Mouse (Mus musculus) kidney, embryonic 16.5 days (tissue): Measurements from ENCODE around the gene Ust. TPM values are rescaled to one million over a fixed set of nuclear protein-coding genes. Genes with fewer than 3 reads are reported as not detected.

Experiments used
- ATAC-seq: fragments of 200-750 bp; cut with Nextera tagmentation; 2 replicates; pipeline ENCODE4 v1.8.0; 2017; ENCODE audit warnings: moderate TSS enrichment; ENCODE audit not compliant: low FRiP score, low TSS enrichment
- H3K27ac ChIP-seq: fragments of 300-500 bp; sonication (generic); 2 replicates; pipeline ENCODE4 v1.5.1; 2014; ENCODE audit warnings: low read length
- H3K27me3 ChIP-seq: fragments of 300-500 bp; sonication (generic); 2 replicates; pipeline ENCODE4 v1.6.1; 2014; ENCODE audit warnings: low read length, control low read depth, mixed read lengths; ENCODE audit not compliant: insufficient read depth
- H3K36me3 ChIP-seq: fragments of 300-500 bp; sonication (generic); 2 replicates; pipeline ENCODE4 v1.6.1; 2014; ENCODE audit warnings: low read length, control low read depth, mixed read lengths; ENCODE audit not compliant: insufficient read depth
- H3K4me1 ChIP-seq: fragments of 300-500 bp; sonication (generic); 2 replicates; pipeline ENCODE4 v1.6.1; 2014; ENCODE audit warnings: low read length, control low read depth, mixed read lengths; ENCODE audit not compliant: insufficient read depth
- H3K4me2 ChIP-seq: fragments of 300-500 bp; sonication (generic); replicated peaks from 2 replicates; pipeline ENCODE4 v1.6.1; 2014; ENCODE audit warnings: low read depth, low read length
- H3K4me3 ChIP-seq: fragments of 300-500 bp; sonication (generic); 2 replicates; pipeline ENCODE4 v1.5.1; 2014; ENCODE audit warnings: mild to moderate bottlenecking, low read length
- H3K9ac ChIP-seq: fragments of 300-500 bp; sonication (generic); replicated peaks from 2 replicates; pipeline ENCODE4 v1.6.1; 2014; ENCODE audit warnings: low read length
- H3K9me3 ChIP-seq: fragments of 300-500 bp; sonication (generic); 2 replicates; pipeline ENCODE4 v1.6.1; 2016; ENCODE audit warnings: low read length, control low read depth
- WGBS: fragments of 180-500 bp; shearing (Covaris S2); extraction: QIAGEN DNeasy Blood & Tissue Kit; methylation state at CpG from one replicate; pipeline ENCODE4 v1.1.7; 2014; 5-methylcytosine and 5-hydroxymethylcytosine counted together
- polyA plus RNA-seq: library from polyadenylated mRNA; unstranded; fragments of >200 nt; fragmentation: Nextera tagmentation; extraction: Ambion mirVana; gene quantifications from 2 replicates; pipeline ENCODE4 v1.2.1, GENCODE M21; 2015

Ust gene
- polyA plus RNA-seq, 1 experiment from 2014 or later, result 4.9 TPM

GRCm38 (mm10) chr10:8299166-8299565 is 219.5 kb downstream of the Ust start:
- H3K27ac ChIP-seq, result no peak overlapping the region
- H3K27me3 ChIP-seq, result no peaks in the 10 kb centered on the region
- H3K4me1 ChIP-seq, result no peaks in the 10 kb centered on the region
- no peak for ATAC-seq
- 75% methylated on average over 1 of the region's 1 CpGs for WGBS
- no peak overlapping the region for H3K9ac ChIP-seq
- H3K4me3 ChIP-seq, result no peak overlapping the region
- no peak overlapping the region for H3K4me2 ChIP-seq
- no peaks in the 10 kb centered on the region for H3K36me3 ChIP-seq
- no peaks in the 10 kb centered on the region for H3K9me3 ChIP-seq

GRCm38 (mm10) chr10:8297214-8297613 is 221.4 kb downstream of the Ust start:
- no peak for ATAC-seq
- WGBS, result 83% methylated on average over 2 of the region's 2 CpGs
- Histone ChIP-seq H3K27me3 (no peaks in the 10 kb centered on the region), H3K4me1 (no peaks in the 10 kb centered on the region), H3K27ac (no peak overlapping the region), H3K4me2 (no peak overlapping the region), H3K9me3 (no peaks in the 10 kb centered on the region), H3K36me3 (no peaks in the 10 kb centered on the region), H3K9ac (no peak overlapping the region), H3K4me3 (no peak overlapping the region)

- no peak overlapping the region for H3K27ac ChIP-seq
- no peak overlapping the region for H3K4me3 ChIP-seq
- H3K4me1 ChIP-seq, result peaks cover 7% of the 10 kb centered on the region; the same call in 1 of the 2 replicates
- no peaks in the 10 kb centered on the region for H3K9me3 ChIP-seq
- H3K36me3 ChIP-seq, result no peaks in the 10 kb centered on the region
- 59% methylated on average over 5 of the region's 5 CpGs for WGBS
- no peaks in the 10 kb centered on the region for H3K27me3 ChIP-seq
- no peak overlapping the region for H3K9ac ChIP-seq
- H3K4me2 ChIP-seq, result no peak overlapping the region
- no peak for ATAC-seq
Observed at GRCm38 (mm10) chr10:8290661-8291060, 228.0 kb downstream of the Ust start.

GRCm38 (mm10) chr10:8287350-8287791 is 231.3 kb downstream of the Ust start:
- no peak overlapping the region for H3K4me3 ChIP-seq
- ATAC-seq, result peak; percentile 86
- peaks cover 7% of the 10 kb centered on the region; the same call in 1 of the 2 replicates for H3K4me1 ChIP-seq
- WGBS, result 13% methylated on average over 6 of the region's 6 CpGs
- no peaks in the 10 kb centered on the region for H3K27me3 ChIP-seq
- H3K4me2 ChIP-seq, result no peak overlapping the region
- no peaks in the 10 kb centered on the region for H3K9me3 ChIP-seq
- H3K27ac ChIP-seq, result no peak overlapping the region
- no peaks in the 10 kb centered on the region for H3K36me3 ChIP-seq
- no peak overlapping the region for H3K9ac ChIP-seq

GRCm38 (mm10) chr10:8283991-8284390 is 234.6 kb downstream of the Ust start:
- H3K9ac ChIP-seq, result no peak overlapping the region
- WGBS, result 83% methylated on average over 3 of the region's 3 CpGs
- no peak for ATAC-seq
- H3K27me3 ChIP-seq, result no peaks in the 10 kb centered on the region
- peaks cover 7% of the 10 kb centered on the region; the same call in 1 of the 2 replicates for H3K4me1 ChIP-seq
- no peaks in the 10 kb centered on the region for H3K36me3 ChIP-seq
- H3K9me3 ChIP-seq, result no peaks in the 10 kb centered on the region
- H3K27ac ChIP-seq, result no peak overlapping the region
- no peak overlapping the region for H3K4me2 ChIP-seq
- no peak overlapping the region for H3K4me3 ChIP-seq

- no peak overlapping the region for H3K4me2 ChIP-seq
- no peak overlapping the region for H3K9ac ChIP-seq
- H3K36me3 ChIP-seq, result no peaks in the 10 kb centered on the region
- WGBS, result 86% methylated on average over 5 of the region's 5 CpGs
- H3K9me3 ChIP-seq, result no peaks in the 10 kb centered on the region
- H3K27me3 ChIP-seq, result no peaks in the 10 kb centered on the region
- no peaks in the 10 kb centered on the region for H3K4me1 ChIP-seq
- H3K4me3 ChIP-seq, result no peak overlapping the region
- ATAC-seq, result no peak
- H3K27ac ChIP-seq, result no peak overlapping the region
Observed at GRCm38 (mm10) chr10:8277094-8277493, 241.5 kb downstream of the Ust start.

GRCm38 (mm10) chr10:8269681-8270080 is 248.9 kb downstream of the Ust start:
- Histone ChIP-seq H3K4me3 (no peak overlapping the region), H3K4me1 (no peaks in the 10 kb centered on the region), H3K9ac (no peak overlapping the region), H3K27me3 (no peaks in the 10 kb centered on the region), H3K27ac (no peak overlapping the region), H3K36me3 (no peaks in the 10 kb centered on the region), H3K4me2 (no peak overlapping the region), H3K9me3 (no peaks in the 10 kb centered on the region)
- 91% methylated on average over 4 of the region's 4 CpGs for WGBS
- ATAC-seq, result no peak

GRCm38 (mm10) chr10:8259716-8260115 is 258.9 kb downstream of the Ust start:
- Histone ChIP-seq H3K36me3 (no peaks in the 10 kb centered on the region), H3K4me3 (no peak overlapping the region), H3K27me3 (no peaks in the 10 kb centered on the region), H3K27ac (peak overlapping the region; percentile 13; the same call in 1 of the 2 replicates), H3K4me2 (no peak overlapping the region), H3K9ac (no peak overlapping the region), H3K9me3 (no peaks in the 10 kb centered on the region), H3K4me1 (peaks cover 12% of the 10 kb centered on the region)
- 9% methylated on average over 4 of the region's 4 CpGs for WGBS
- peak; percentile 90 for ATAC-seq

GRCm38 (mm10) chr10:8250005-8250404 is 268.6 kb downstream of the Ust start:
- H3K27ac ChIP-seq, result no peak overlapping the region
- no peaks in the 10 kb centered on the region for H3K27me3 ChIP-seq
- H3K4me2 ChIP-seq, result no peak overlapping the region
- H3K4me1 ChIP-seq, result no peaks in the 10 kb centered on the region
- 97% methylated on average over 3 of the region's 3 CpGs for WGBS
- H3K9ac ChIP-seq, result no peak overlapping the region
- no peak overlapping the region for H3K4me3 ChIP-seq
- no peaks in the 10 kb centered on the region for H3K9me3 ChIP-seq
- no peaks in the 10 kb centered on the region for H3K36me3 ChIP-seq
- no peak for ATAC-seq

- no peaks in the 10 kb centered on the region for H3K36me3 ChIP-seq
- 23% methylated on average over 4 of the region's 4 CpGs for WGBS
- no peak overlapping the region for H3K4me3 ChIP-seq
- no peak overlapping the region for H3K4me2 ChIP-seq
- no peaks in the 10 kb centered on the region for H3K9me3 ChIP-seq
- no peak overlapping the region for H3K9ac ChIP-seq
- H3K4me1 ChIP-seq, result no peaks in the 10 kb centered on the region
- ATAC-seq, result no peak
- H3K27me3 ChIP-seq, result no peaks in the 10 kb centered on the region
- no peak overlapping the region for H3K27ac ChIP-seq
Observed at GRCm38 (mm10) chr10:8242336-8242735, 276.3 kb downstream of the Ust start.
